Mouse (Mus musculus): ENCODE data around the gene Itga2b.

Gene Itga2b

DNA sequence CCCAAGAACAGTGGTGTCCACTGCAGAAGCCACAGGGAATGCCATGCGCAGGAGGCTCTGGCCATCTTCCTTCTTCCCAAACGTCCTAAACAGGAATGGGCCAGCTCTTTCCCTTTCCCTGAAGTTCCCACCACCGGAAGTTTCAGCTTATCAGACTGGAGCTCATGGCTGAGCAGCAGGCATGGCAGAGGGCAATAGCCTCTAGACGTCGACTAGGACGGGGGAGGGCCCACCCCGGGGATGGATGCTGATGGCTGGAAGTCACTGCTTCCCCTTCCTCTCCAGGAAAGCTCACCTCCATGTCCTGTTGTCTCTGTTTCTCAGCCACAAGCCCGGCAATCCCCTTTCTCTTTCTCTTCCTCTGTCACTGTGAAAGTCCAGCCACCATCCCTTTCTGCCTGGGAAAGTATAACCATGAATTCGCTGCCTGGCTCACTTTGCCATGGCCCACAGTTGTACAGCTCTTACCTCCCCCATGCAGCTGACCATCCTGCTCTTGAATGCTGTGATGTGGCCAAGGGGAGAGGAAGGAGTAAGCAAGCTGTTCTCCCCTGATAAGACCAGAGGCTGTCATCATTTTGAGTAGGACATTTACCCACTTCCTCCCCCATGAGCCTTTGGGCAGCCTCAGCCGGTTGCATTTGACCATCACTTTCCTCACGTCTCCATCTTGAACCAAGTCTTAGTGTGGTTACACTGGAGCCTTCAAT, at the start of gene Itga2b:
TSS of gene Itga2b (minus strand) at position 475 of the 710 bp plus-strand sequence.
- no peak for DNase-seq

DNA sequence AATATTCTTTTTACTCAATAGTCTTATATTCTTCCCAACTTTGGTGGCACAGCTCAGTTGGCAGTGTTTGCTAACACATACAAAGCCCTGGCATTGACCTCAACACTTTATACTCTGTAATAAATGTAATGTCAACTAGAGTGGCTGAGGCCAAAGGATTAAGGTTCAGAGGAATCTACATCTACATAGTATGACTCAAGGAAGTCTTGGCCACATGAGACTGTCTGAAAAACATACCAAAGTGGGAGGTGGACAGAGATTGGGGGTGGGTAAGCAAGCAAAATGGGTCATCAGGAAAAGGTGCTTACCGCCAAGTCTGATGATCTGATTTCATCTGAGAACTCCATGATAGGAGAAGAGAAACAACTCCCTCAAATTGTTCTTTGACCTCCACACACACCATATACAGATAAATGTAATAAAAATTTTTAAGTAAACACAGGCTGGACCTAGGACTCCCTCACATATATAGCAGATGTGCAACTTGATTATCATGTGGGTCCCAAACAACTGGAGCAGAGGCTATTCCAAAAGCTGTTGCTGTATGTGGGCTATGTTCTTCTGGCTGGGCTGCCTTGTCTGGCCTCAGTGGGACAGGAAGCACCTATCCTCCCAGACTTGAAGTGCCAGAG, 45.0 kb upstream of the Itga2b start:
- no peak for DNase-seq

DNA sequence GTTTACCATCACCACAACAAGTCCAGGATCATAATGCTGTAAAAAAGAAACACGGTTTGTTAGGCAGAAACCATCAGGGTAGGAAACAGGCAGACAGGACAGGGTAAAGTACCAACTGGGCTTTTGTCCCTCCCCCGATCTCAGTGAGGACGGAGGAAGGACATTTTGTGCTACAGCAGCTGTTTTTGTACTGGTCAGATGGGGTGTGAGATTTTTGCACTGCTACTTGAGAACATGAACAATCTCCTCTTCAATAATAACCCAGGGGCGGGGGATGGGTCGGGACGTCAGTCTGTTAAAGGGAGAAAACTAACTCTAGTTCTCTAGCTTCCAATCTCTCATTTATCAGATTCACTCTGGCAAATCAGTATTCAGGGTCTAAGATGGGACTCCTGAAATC, 40.3 kb upstream of the Itga2b start:
- DNase-seq, result no peak

DNA sequence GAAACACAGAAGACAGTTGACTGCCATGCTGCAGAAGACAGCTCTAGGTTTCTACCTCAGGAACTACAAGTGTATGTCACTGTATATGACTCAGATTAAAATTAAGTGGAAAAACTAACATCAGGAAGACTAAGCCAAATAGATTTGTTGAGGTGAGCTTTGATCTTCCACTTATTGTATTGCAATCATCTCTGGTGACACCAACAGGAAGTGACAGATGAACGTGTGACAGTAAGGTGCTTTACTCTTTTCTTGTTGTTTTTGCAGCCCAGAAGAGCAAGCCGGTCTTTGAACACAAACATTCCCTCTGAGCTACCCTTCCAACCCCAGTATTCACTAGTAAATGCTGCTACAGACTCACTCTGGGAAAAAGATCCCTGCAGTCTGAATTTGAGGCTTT, 26.8 kb upstream of the Itga2b start:
- DNase-seq, result no peak

GRCm38 (mm10) chr11:102496206-102496605, 26.3 kb upstream of the Itga2b start:
- no peak for DNase-seq

GRCm38 (mm10) chr11:102495742-102496141, 25.8 kb upstream of the Itga2b start:
- no peak for DNase-seq

DNA sequence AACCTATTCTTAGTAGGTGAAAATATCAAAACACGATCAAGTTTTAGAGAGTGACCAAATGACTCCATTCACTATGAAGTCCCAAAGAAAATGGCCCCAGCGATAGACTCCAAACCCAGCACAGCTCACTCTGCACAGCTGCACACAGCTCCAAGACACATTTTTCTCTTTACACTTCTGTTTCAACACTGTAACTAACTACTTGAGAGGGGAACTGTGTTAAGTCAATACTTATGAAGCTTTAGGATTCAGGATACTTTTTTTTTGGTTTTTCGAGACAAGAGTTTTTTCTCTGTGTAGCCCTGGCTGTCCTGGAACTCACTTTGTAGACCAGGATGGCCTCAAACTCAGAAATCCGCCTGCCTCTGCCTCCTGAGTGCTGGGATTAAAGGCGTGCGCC, 25.2 kb upstream of the Itga2b start:
- DNase-seq, result no peak

- no peak for DNase-seq
Observed at GRCm38 (mm10) chr11:102494063-102494650, 24.2 kb upstream of the Itga2b start.

DNA sequence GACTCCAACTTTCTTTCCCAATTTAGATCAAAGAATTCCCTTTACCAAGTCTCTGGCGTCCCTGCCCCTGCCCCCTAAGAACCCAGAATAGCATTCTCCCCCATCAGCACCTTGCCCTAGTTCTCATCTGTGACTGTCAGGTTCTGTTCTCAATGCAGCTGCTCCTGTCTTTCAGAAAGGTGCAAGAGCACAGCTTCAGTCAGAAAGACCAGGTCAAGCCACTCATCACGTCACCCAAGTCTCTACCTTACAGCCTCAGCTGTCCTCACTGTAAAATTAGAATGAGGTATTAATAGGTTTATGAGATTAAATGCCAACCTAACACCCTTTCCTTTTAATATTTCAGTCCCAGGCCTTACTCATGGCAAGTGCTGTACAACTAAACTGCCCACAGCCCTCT, 23.3 kb upstream of the Itga2b start:
- DNase-seq, result no peak

DNA sequence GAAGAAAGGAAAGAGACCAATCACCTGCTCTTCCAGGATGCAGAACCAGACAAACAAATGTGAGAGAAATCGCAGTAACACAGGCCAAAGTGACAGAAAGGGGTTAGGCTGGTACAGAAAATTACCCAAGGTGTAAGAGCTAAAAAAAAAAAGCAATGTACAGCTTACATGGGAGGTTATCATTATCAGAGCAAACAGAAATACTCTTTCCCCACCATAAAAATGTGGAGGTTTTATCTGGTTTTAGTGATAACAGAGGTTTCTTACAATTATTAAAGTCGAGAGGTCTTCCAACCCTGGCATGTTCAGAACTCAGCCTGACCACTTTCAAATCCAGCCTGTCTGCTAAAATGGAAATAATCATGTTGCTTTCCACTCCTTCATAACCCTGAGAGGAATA, 18.0 kb upstream of the Itga2b start:
- no peak for DNase-seq

GRCm38 (mm10) chr11:102486733-102487386, 16.9 kb upstream of the Itga2b start:
- peak; percentile 26 for DNase-seq

DNA sequence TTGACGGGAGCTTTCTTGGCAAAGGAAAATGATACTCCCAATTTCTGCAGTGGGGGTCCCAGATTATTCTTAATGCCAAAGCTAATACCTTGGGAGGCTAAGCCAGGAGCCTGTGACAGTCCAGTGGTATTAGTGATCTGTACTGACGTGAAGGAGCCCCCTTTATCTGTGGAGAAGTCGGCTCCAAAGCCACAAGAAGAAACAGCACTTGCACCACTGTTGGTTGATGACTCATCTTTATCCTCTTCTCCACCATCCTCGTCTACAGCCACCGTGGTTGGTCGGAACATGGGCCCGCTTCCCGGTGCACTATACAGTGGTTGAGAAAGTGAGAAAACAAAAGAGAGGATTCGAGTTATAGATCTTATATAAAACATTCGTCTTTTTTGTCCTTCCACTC, 11.9 kb upstream of the Itga2b start:
- DNase-seq, result no peak

GRCm38 (mm10) chr11:102480897-102481296, 11.0 kb upstream of the Itga2b start:
- DNase-seq, result no peak

DNA sequence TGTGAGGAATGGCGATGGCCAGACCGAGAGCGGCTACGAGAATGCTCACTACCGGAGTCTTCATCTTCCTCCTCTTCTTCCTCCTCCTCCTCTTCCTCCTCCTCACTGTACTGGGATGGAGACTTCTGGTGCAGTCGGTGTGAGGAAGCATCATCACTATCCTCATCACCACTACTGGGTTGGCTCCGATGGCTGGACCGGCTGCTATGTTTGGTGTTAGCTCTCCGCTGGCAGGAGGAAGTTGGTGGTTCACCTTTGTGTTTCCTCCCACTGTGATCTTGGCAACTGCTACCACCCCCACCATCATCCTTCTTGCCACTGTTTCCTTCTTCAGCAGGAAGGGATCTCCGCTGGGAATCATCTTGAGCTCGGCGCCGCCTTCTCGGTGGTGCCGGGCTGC, 10.2 kb upstream of the Itga2b start:
- no peak for DNase-seq

GRCm38 (mm10) chr11:102479581-102479980, 9.7 kb upstream of the Itga2b start:
- no peak for DNase-seq

- no peak for DNase-seq
Observed at GRCm38 (mm10) chr11:102478671-102479070, 8.7 kb upstream of the Itga2b start.

DNA sequence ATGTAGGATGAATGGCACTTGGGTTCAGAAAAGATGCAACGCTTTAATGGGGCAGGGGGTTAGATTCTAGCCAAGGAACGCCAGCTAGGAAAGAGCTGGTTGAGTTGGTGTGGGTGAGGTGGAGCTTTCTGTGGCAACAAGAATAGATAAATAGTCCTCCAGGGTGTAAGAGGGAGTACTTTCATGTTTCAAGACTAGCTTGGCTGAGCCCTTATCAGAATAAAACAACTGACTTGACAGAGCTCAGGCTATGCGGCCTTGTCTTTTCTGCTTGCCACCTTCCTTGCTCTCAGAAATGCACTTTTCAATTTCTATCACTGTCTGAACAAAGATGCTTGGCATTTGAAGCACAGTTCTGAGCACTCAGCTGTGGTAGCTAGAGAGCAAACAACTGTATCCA, 5.1 kb upstream of the Itga2b start:
- no peak for DNase-seq

DNA sequence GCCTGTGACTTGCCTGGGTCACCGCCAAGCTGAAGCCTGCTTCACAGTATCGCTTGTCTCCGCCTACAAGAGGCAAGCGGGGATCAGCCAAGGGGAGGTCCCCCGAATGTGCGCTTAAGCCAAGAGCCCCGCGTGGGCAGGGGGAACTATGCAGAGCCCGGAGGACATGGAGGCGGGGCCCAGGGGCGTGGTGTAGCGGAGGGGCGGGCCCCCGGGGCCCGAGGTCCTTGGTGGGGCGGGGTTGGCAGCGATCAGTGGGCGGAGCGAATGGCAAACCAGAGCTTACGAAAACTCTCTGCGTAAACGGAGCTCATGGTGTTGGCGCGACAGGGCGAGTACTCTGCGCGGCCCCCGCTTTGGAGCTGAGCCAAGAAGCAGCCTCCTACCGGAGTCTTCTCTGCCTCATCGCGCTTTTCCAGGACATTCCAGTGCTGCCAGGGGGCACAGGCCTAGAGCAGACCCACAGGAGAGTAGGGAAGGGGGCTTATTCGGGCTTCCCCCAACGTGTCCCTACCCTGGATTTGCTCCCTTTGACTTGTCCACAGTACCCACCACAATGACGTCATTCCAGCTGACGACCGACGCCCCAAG, 2.8 kb downstream of the Itga2b start:
- DNase-seq, result peak; percentile 97

GRCm38 (mm10) chr11:102465713-102466436, 4.0 kb downstream of the Itga2b start:
- peak; percentile 59 for DNase-seq

DNA sequence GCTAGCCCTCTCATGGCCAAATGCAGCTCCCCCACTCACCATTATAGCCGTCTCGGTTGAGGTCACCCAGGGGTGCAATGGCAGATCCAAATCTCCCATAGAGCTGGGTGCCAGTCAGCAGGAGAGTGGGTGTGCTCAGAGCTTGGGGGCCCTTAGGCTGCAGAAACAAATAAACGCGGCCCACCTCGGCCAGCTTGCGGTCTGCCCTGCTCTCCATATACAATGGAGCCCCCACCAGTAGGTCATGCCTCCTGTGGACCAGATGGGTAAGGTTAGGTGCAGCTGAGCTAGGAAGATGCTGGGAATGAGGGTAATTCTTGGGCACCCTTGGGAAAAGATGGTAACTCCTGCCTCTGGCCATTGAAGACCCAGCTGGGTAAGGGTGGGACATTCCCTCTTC, 5.0 kb downstream of the Itga2b start:
- DNase-seq, result no peak

- peak; percentile 36 for DNase-seq
Observed at GRCm38 (mm10) chr11:102461764-102462163, 8.2 kb downstream of the Itga2b start.

DNA sequence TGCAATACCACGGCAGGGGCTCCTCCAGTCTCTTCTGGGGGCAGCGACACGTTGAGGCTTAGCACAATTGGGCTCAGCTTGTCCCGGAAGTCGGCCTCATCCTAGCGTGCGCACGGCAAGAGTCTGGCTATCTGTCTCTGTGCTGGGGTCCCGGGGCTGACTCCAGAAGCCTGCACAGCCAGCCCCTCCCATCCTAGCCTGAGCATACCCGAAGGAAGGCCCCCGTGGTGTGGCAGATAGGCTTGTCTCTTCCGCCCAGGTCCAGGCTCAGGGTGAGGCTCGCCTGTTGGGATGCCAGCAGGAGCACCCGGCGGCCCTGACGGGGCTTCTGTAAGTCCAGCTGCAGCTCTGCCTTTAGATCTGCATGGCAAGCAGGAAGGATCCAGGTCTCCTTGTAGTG, 9.4 kb downstream of the Itga2b start:
- DNase-seq, result no peak

Data from kidney, adult 18-20 months (tissue).